Mouse (Mus musculus) liver, embryonic 16.5 days (tissue): ENCODE results near the gene Hist1h2ag. TPM values are rescaled to one million over a fixed set of nuclear protein-coding genes. Genes with fewer than 3 reads are reported as not detected.

ENCODE experiments used
- ATAC-seq: fragments of 200-750 bp; cut with Nextera tagmentation; 2 replicates; pipeline ENCODE4 v1.8.0; 2017; ENCODE audit warnings: low read depth, mild to moderate bottlenecking, moderate number of reproducible peaks, moderate library complexity
- H3K27ac ChIP-seq: fragments of 300-500 bp; sonication (generic); 2 replicates; pipeline ENCODE4 v1.5.1; 2014; ENCODE audit warnings: mild to moderate bottlenecking, low read length
- H3K27me3 ChIP-seq: fragments of 300-500 bp; sonication (generic); 2 replicates; pipeline ENCODE4 v1.6.1; 2014; ENCODE audit warnings: low read depth, low read length, mixed read lengths; ENCODE audit not compliant: control insufficient read depth, insufficient read depth
- H3K36me3 ChIP-seq: fragments of 300-500 bp; sonication (generic); 2 replicates; pipeline ENCODE4 v1.6.1; 2014; ENCODE audit warnings: mild to moderate bottlenecking; ENCODE audit not compliant: control insufficient read depth, insufficient read depth
- H3K4me1 ChIP-seq: fragments of 300-500 bp; sonication (generic); 2 replicates; pipeline ENCODE4 v1.6.1; 2014; ENCODE audit warnings: low read depth, low read length, mixed read lengths; ENCODE audit not compliant: control insufficient read depth
- H3K4me2 ChIP-seq: fragments of 300-500 bp; sonication (generic); 2 replicates; pipeline ENCODE4 v1.6.1; 2014; ENCODE audit warnings: low read depth, low read length, mixed read lengths
- H3K4me3 ChIP-seq: fragments of 300-500 bp; sonication (generic); 2 replicates; pipeline ENCODE4 v1.5.1; 2014; ENCODE audit warnings: low read depth, mild to moderate bottlenecking, low read length
- H3K9ac ChIP-seq: fragments of 300-500 bp; sonication (generic); 2 replicates; pipeline ENCODE4 v1.6.1; 2014; ENCODE audit warnings: low read depth, low read length
- H3K9me3 ChIP-seq: fragments of 300-500 bp; sonication (generic); replicated peaks from 2 replicates; pipeline ENCODE4 v1.6.1; 2016; ENCODE audit warnings: low read length; ENCODE audit not compliant: control insufficient read depth
- WGBS: fragments of 180-500 bp; shearing (Covaris S2); extraction: QIAGEN DNeasy Blood & Tissue Kit; methylation state at CpG from one replicate; pipeline ENCODE4 v1.1.7; 2014; ENCODE audit not compliant: insufficient replicate concordance; 5-methylcytosine and 5-hydroxymethylcytosine counted together
- microRNA-seq: library from miRNA; unstranded; fragments of <30 nt; microRNA quantifications from one replicate; pipeline ENCODE4, GENCODE M21; 2016
- polyA plus RNA-seq: library from polyadenylated mRNA; unstranded; fragments of >200 nt; fragmentation: Nextera tagmentation; extraction: Ambion mirVana; gene quantifications from 2 replicates; pipeline ENCODE4 v1.2.1, GENCODE M21; 2015

Hist1h2ag gene
- polyA plus RNA-seq, 1 experiment from 2014 or later, result 13.1 TPM

DNA sequence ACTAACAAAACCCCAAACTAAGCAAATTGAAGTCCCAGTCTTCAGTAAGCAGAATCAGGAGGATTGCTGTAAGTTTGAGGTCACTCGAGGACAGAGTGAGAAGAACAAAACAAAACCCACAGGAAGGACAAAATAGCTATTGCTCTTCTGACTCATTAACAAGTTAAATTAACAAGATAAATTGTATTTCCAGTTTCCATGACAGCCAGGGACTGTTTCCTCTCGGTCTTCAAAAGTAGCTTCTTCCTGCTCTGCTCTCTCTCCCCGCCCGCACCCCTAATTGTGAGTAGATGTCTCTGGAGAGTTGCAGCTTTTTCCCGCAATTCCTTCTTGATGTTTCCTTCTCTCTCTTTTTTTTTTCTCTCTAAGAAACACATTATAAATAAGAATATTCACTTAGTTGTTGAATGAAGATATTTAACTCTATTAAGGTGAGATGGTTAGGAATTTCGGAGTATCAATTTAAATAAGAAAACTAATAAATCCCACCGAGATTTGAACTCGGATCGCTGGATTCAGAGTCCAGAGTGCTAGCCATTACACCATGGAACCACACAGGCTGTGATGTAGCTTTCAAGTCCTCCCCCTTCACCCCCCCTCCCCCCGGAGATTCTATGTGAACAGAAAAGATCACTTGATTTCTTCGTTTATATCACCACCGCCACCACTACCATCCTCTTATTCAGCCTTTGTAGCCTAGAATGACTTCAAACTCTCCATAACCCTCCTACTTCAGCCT is 46.5 kb downstream of the Hist1h2ag start:
- no peak for ATAC-seq

DNA sequence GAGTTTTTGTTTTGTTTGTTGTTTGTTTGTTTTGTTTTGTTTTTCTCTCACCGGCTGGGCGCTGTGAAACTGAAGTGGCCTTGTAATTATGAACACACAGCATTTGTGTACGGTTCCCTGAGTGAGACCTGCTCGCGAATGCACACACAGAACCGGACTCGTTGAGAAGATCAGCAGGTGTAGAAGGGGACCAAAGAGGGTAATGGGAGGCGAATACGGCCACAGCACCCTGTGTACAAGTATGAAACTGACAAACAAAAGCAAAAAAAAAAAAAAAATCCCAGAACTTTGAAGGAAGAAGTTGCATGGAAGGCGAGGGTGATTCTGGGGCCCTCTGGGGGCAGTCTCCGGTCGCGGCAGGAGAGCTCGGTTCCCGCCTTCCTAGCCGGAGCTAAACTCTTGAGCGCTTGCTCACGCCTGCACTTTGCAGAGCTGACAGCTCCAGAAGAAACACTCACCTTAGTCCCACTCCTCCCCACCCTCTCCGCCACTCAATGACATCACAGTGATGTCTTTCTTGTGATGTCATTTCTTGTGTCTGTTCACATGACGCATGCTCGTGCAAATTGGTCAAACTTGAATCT is 47.3 kb downstream of the Hist1h2ag start:
- under 1% methylated on average over 21 of the region's 21 CpGs for WGBS
- no peak for ATAC-seq
- H3K27me3 ChIP-seq, result peaks cover 62% of the 10 kb centered on the region
- no peaks in the 10 kb centered on the region for H3K9me3 ChIP-seq
- peak overlapping the region; percentile 67 for H3K4me2 ChIP-seq
- peak overlapping the region; percentile 47 for H3K4me3 ChIP-seq
- no peak overlapping the region for H3K27ac ChIP-seq
- H3K4me1 ChIP-seq, result peaks cover 5% of the 10 kb centered on the region
- no peaks in the 10 kb centered on the region for H3K36me3 ChIP-seq
- H3K9ac ChIP-seq, result 0 out of 2 replicates have a peak overlapping the region, but pooled peaks have one; percentile 3

More for the DNA sequence above, 46.5 kb downstream of the Hist1h2ag start:
- peaks cover 5% of the 10 kb centered on the region for H3K4me1 ChIP-seq
- H3K27me3 ChIP-seq, result peaks cover 65% of the 10 kb centered on the region
- H3K9ac ChIP-seq, result no peak overlapping the region
- 3% methylated on average over 12 of the region's 12 CpGs for WGBS
- peak overlapping the region; percentile 67 for H3K4me2 ChIP-seq
- H3K9me3 ChIP-seq, result no peaks in the 10 kb centered on the region
- no peaks in the 10 kb centered on the region for H3K36me3 ChIP-seq
- H3K4me3 ChIP-seq, result peak overlapping the region; percentile 47
- no peak overlapping the region for H3K27ac ChIP-seq

DNA sequence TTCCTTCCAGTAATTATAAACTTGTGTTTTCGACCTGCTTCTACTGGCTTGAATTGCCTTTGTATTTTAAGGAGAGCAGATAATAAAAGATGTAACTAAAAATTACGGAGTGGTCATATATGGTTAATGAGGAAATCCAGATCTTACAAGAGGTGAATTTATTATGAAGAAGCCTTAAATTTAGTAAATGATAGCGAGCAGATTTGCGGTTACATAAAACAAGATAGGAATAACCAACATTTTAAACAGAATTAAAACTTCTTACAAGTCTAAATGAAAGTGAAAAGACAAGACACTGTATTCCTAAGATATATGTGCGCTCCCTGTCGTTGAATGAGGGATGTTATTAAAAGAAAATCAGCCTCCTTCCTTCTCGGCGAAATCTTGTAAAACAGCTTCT is 47.8 kb downstream of the Hist1h2ag start:
- no peak overlapping the region for H3K27ac ChIP-seq
- ATAC-seq, result no peak
- peak overlapping the region; percentile 67 for H3K4me2 ChIP-seq
- H3K27me3 ChIP-seq, result peaks cover 59% of the 10 kb centered on the region
- no peaks in the 10 kb centered on the region for H3K9me3 ChIP-seq
- H3K9ac ChIP-seq, result 0 out of 2 replicates have a peak overlapping the region, but pooled peaks have one; percentile 3
- WGBS, result 3% methylated on average over 8 of the region's 8 CpGs
- H3K36me3 ChIP-seq, result no peaks in the 10 kb centered on the region
- H3K4me1 ChIP-seq, result peaks cover 5% of the 10 kb centered on the region
- peak overlapping the region; percentile 47 for H3K4me3 ChIP-seq

- Histone ChIP-seq H3K36me3 (no peaks in the 10 kb centered on the region), H3K4me3 (0 out of 2 replicates have a peak overlapping the region, but pooled peaks have one; percentile 14), H3K27me3 (peaks cover 53% of the 10 kb centered on the region), H3K4me1 (peaks cover 5% of the 10 kb centered on the region), H3K4me2 (peak overlapping the region; percentile 45), H3K9me3 (no peaks in the 10 kb centered on the region), H3K9ac (no peak overlapping the region), H3K27ac (no peak overlapping the region)
- under 1% methylated on average over 22 of the region's 22 CpGs for WGBS
- ATAC-seq, result peak; percentile 70
These were observed 48.6 kb downstream of the Hist1h2ag start for GRCm38 (mm10) chr13:21993957-21994738.

DNA sequence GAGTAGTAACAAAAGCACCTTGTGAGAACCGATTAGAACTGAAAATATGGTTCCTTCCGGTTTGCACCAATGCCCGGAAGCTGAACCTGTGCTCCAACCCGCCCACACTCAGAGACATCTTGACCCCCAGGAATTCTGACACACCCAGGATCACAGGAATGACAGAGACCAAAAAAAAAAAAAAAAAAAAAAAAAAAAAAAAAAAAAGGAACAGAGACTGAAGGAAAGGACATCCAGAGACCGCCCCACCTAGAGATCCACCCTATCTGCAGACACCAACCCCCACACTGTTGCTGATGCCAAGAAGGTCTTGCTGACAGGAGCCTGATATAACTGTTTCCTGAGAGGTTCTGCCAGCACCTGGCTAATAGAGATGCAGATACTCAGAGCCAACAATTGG is 50.2 kb downstream of the Hist1h2ag start:
- no peak for ATAC-seq
- peaks cover 5% of the 10 kb centered on the region for H3K4me1 ChIP-seq
- H3K9ac ChIP-seq, result no peak overlapping the region
- H3K4me3 ChIP-seq, result no peak overlapping the region
- H3K27me3 ChIP-seq, result peaks cover 37% of the 10 kb centered on the region
- H3K4me2 ChIP-seq, result no peak overlapping the region
- H3K9me3 ChIP-seq, result no peaks in the 10 kb centered on the region
- no peak overlapping the region for H3K27ac ChIP-seq
- no peaks in the 10 kb centered on the region for H3K36me3 ChIP-seq
- WGBS, result 67% methylated on average over 5 of the region's 5 CpGs

Small RNA genes within 50 kb of the gene (microRNA-seq; reads per million reads assigned to microRNA genes)
- gene Gm26300 (not detected), gene Gm44390 (not detected), gene Gm44486 (not detected)

Other genes with a start within 250 kb of the Hist1h2ag start
- 25.4 and 31.7 TPM in 2 replicates for gene Hist1h2bq, start 232.7 kb downstream of the Hist1h2ag start, polyA plus RNA-seq
- 2.1 TPM in 1 of 2 replicates, not detected in the other for gene Hist1h2ao, start 232.5 kb downstream of the Hist1h2ag start, polyA plus RNA-seq
- gene Hist1h4m, start 231.2 kb downstream of the Hist1h2ag start, polyA plus RNA-seq, result not detected in 2 replicates
- 25.5 and 40.3 TPM in 2 replicates for gene Hist1h4n, start 210.7 kb downstream of the Hist1h2ag start, polyA plus RNA-seq
- gene Hist1h2ap, start 209.4 kb downstream of the Hist1h2ag start, polyA plus RNA-seq, result 3,914 and 4,206 TPM in 2 replicates
- 24.7 and 33.6 TPM in 2 replicates for gene Hist1h2br, start 209.2 kb downstream of the Hist1h2ag start, polyA plus RNA-seq
- 0.55 and 0.56 TPM in 2 replicates for gene Zfp184, start 97.8 kb downstream of the Hist1h2ag start, polyA plus RNA-seq
- gene Pom121l2, start 61.8 kb downstream of the Hist1h2ag start, polyA plus RNA-seq, result not detected in 2 replicates
- gene Prss16, start 33.2 kb downstream of the Hist1h2ag start, polyA plus RNA-seq, result 0.54 and 0.72 TPM in 2 replicates
- gene Hist1h2ah, start 7.4 kb downstream of the Hist1h2ag start, polyA plus RNA-seq, result 13.7 and 18.8 TPM in 2 replicates
- 2.9 and 4.7 TPM in 2 replicates for gene Hist1h2bk, start 7.1 kb downstream of the Hist1h2ag start, polyA plus RNA-seq
- gene Hist1h4i, start 1.6 kb downstream of the Hist1h2ag start, polyA plus RNA-seq, result 47.5 and 58.3 TPM in 2 replicates
- gene Hist1h2bj, start 270 bp upstream of the Hist1h2ag start, polyA plus RNA-seq, result 13.4 and 22.7 TPM in 2 replicates
- gene Vmn1r188, start 41.5 kb upstream of the Hist1h2ag start, polyA plus RNA-seq, result not detected in 2 replicates
- not detected in 2 replicates for gene Vmn1r189, start 62.9 kb upstream of the Hist1h2ag start, polyA plus RNA-seq
- gene Vmn1r191, start 141.0 kb upstream of the Hist1h2ag start, polyA plus RNA-seq, result not detected in 2 replicates
- not detected in 2 replicates for gene Vmn1r192, start 148.2 kb upstream of the Hist1h2ag start, polyA plus RNA-seq
- gene Vmn1r193, start 180.2 kb upstream of the Hist1h2ag start, polyA plus RNA-seq, result not detected in 2 replicates
- gene Vmn1r194, start 201.3 kb upstream of the Hist1h2ag start, polyA plus RNA-seq, result not detected in 2 replicates
- gene Vmn1r195, start 227.6 kb upstream of the Hist1h2ag start, polyA plus RNA-seq, result not detected in 2 replicates
- gene Vmn1r196, start 247.0 kb upstream of the Hist1h2ag start, polyA plus RNA-seq, result not detected in 2 replicates